In the genomic region with DNA sequence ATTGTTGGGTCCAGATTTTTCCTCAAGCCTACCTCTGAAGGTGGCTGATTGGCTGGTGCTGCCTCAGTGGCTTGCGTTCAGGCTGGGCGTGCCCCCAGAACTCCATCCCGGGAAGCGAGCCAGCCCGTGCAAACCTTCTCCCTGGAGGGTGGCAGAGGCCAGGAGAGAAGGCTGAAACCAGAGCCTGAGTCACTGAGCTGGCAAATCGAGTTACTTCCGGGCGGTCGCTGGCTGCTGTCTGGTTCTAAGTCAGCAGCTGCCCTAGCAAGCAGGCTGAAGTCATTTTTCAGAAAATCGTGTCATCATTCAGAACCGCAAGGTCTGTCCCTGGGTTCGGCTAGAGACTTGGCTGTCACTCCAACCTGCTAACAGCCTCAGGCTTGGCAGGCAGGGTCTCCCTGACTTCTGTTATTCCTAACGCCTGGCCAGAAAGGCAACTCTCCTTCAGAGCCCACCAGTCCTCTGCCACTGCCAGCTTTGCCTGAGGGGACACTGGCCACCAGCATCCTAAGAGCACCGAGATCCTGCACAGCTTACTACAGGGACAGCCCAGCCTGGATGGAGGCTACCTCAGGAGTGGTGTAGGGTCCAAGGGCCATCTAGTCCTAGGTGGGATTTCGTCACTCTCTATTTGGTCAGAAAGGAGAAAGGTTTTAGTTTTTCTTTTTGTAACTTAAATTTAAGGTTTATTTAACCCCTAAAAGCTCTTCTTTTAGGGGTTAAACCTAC, we compare ENCODE assay signal across 9 mouse cellular contexts. TPM values are rescaled to one million over a fixed set of nuclear protein-coding genes. Genes with fewer than 3 reads are reported as not detected.
DNase-seq lines count a peak whose midpoint lies in the region; ATAC-seq lines count a peak whose summit lies in the region.
"Had no signal": no experiment of that assay in that cellular context is flagged by ENCODE, and none has a peak within 500 bp of the region (broad histone marks: within the 10 kb centered on the region; RNA-seq: fewer than 3 reads in every experiment).

No protein-coding gene starts in this region.

- H3K27me3 ChIP-seq in kidney, embryonic 14.5 days (ENCODE audit: control insufficient read depth, insufficient read depth, low read length): no peaks in the 10 kb centered on the region

- whole genome bisulfite sequencing in kidney, embryonic 14.5 days: 38% methylated on average over 15 of the region's 15 CpGs

- peaks cover 14% of the 10 kb centered on the region for H3K4me1 ChIP-seq in kidney, embryonic 14.5 days (ENCODE audit: control insufficient read depth, insufficient read depth, low read length)

- no peaks in the 10 kb centered on the region for H3K36me3 ChIP-seq in kidney, embryonic 14.5 days (ENCODE audit: control insufficient read depth, insufficient read depth, low read length)

- H3K9me3 ChIP-seq in kidney, embryonic 14.5 days (ENCODE audit: control insufficient read depth, low read length): no peaks in the 10 kb centered on the region

- no peak overlapping the region for H3K4me3 ChIP-seq in kidney, embryonic 14.5 days (ENCODE audit: low read length)

- H3K9ac ChIP-seq in kidney, embryonic 14.5 days (ENCODE audit: low read depth, low read length): no peak overlapping the region

- peak; percentile 39 for ATAC-seq in kidney, embryonic 14.5 days (ENCODE audit: low FRiP score, low TSS enrichment)
- no peak for ATAC-seq in megakaryocyte progenitor cell, adult 5-6 weeks (replicated peaks; ENCODE audit: poor library complexity)
- ATAC-seq in frontal cortex, adult (ENCODE audit: low TSS enrichment): no peak

- H3K4me2 ChIP-seq in kidney, embryonic 14.5 days (replicated peaks; ENCODE audit: low read depth, low read length): no peak overlapping the region; the same call in 1 of the 2 replicates

- peak; percentile 46 to 56 for DNase-seq in layer of hippocampus, postnatal 10 days (ENCODE audit: low spot score in 2 of 2)
- no peak for DNase-seq in layer of hippocampus, adult 9-10 months (ENCODE audit: low spot score)
- peak; percentile 73 for DNase-seq in brain, adult 2 months (ENCODE audit: low read depth, low spot score)
- peak; percentile 90 for DNase-seq in gastrocnemius, postnatal 10 days
- DNase-seq in retina, postnatal 1 day: peak; percentile 87

- 0 out of 2 replicates have a peak overlapping the region, but pooled peaks have one; percentile 24 for H3K27ac ChIP-seq in kidney, embryonic 14.5 days (ENCODE audit: low read depth, low read length)
- H3K27ac ChIP-seq: macrophage had no signal

RNA-seq across cellular contexts. Expression of a gene that starts 11.6 kb away (rescaled TPM):
- 1 to 10 TPM; 7.7 TPM for total RNA-seq in layer of hippocampus, postnatal 10 days (2021)
- total RNA-seq in gastrocnemius, postnatal 10 days (2021): 1 to 10 TPM; 4.3 to 4.9 TPM
- 16.7 and 23.0 TPM in 2 replicates for polyA plus RNA-seq in kidney, embryonic 14.5 days (2014; fragmentation: Nextera tagmentation; extraction: Ambion mirVana)
- total RNA-seq in megakaryocyte progenitor cell, adult 5-6 weeks (2015): 0.47 TPM in 1 of 2 replicates, not detected in the other
- 0.41 and 0.87 TPM in 2 replicates for total RNA-seq in megakaryocyte progenitor cell, adult 5-6 weeks (2017)
